Mouse (Mus musculus) left cerebral cortex, adult 9 months (tissue): ENCODE data around the gene Med23.

Experiments used
- DNase-seq, 2 experiments: peaks; one replicate each; pipeline ENCODE4 v3.0.0; 2022; ENCODE audit warnings: low spot score in 2 of 2

Gene Med23

GRCm38 (mm10) chr10:24869760-24870290 is at the start of gene Med23:
Med23 (plus strand) TSS chr10:24869986.
- peak; percentile 95 to 99 for DNase-seq

- DNase-seq: no peak
Observed at GRCm38 (mm10) chr10:24821990-24822676, 47.7 kb upstream of the Med23 start.

- no peak for DNase-seq
Observed at GRCm38 (mm10) chr10:24822842-24823241, 46.9 kb upstream of the Med23 start.

- no peak for DNase-seq
Observed at GRCm38 (mm10) chr10:24823265-24823664, 46.5 kb upstream of the Med23 start.

GRCm38 (mm10) chr10:24823697-24824535 is 45.9 kb upstream of the Med23 start:
- no peak for DNase-seq

GRCm38 (mm10) chr10:24824621-24825020 is 45.2 kb upstream of the Med23 start:
- no peak for DNase-seq

GRCm38 (mm10) chr10:24825456-24826081 is 44.2 kb upstream of the Med23 start:
- no peak for DNase-seq

- DNase-seq: no peak
Observed at GRCm38 (mm10) chr10:24826130-24826529, 43.7 kb upstream of the Med23 start.

- DNase-seq: no peak
Observed at GRCm38 (mm10) chr10:24828136-24828535, 41.6 kb upstream of the Med23 start.

GRCm38 (mm10) chr10:24830448-24830847 is 39.3 kb upstream of the Med23 start:
- DNase-seq: no peak

- DNase-seq: no peak
Observed at GRCm38 (mm10) chr10:24831377-24832095, 38.2 kb upstream of the Med23 start.

- DNase-seq: no peak
Observed at GRCm38 (mm10) chr10:24832306-24832705, 37.5 kb upstream of the Med23 start.

GRCm38 (mm10) chr10:24834634-24835371 is 35.0 kb upstream of the Med23 start:
- DNase-seq: no peak

GRCm38 (mm10) chr10:24835702-24836342 is 34.0 kb upstream of the Med23 start:
- no peak for DNase-seq

GRCm38 (mm10) chr10:24836366-24837038 is 33.3 kb upstream of the Med23 start:
- no peak for DNase-seq

GRCm38 (mm10) chr10:24840795-24841194 is 29.0 kb upstream of the Med23 start:
- DNase-seq: no peak

GRCm38 (mm10) chr10:24841998-24842397 is 27.8 kb upstream of the Med23 start:
- DNase-seq: no peak

- no peak for DNase-seq
Observed at GRCm38 (mm10) chr10:24842676-24843075, 27.1 kb upstream of the Med23 start, which contains the start of gene Enpp3. Enpp3 (minus strand) TSS chr10:24842823.

- DNase-seq: no peak
Observed at GRCm38 (mm10) chr10:24863146-24863545, 6.6 kb upstream of the Med23 start.

- no peak for DNase-seq
Observed at GRCm38 (mm10) chr10:24864434-24864833, 5.4 kb upstream of the Med23 start.
